Mouse (Mus musculus) heart, postnatal 0 days (tissue): ENCODE measurements around the gene Spsb2. TPM values are rescaled to one million over a fixed set of nuclear protein-coding genes. Genes with fewer than 3 reads are reported as not detected.

Experiments used
- ATAC-seq: fragments of 200-750 bp; cut with Nextera tagmentation; 2 replicates; pipeline ENCODE4 v1.8.0; 2017; ENCODE audit warnings: low read depth, moderate number of reproducible peaks, moderate library complexity; ENCODE audit not compliant: insufficient read depth
- DNase-seq: peaks from one replicate; pipeline ENCODE4 v3.0.0-alpha.2; 2016; ENCODE audit warnings: low spot score
- H3K27ac ChIP-seq: fragments of 300-500 bp; sonication (generic); 2 replicates; pipeline ENCODE4 v1.5.1; 2014; ENCODE audit warnings: low read depth, mild to moderate bottlenecking
- H3K27me3 ChIP-seq: fragments of 300-500 bp; sonication (generic); 2 replicates; pipeline ENCODE4 v1.6.1; 2014; ENCODE audit warnings: low read length, mixed read lengths; ENCODE audit not compliant: control insufficient read depth, insufficient read depth
- H3K36me3 ChIP-seq: fragments of 300-500 bp; sonication (generic); replicated peaks from 2 replicates; pipeline ENCODE4 v1.6.1; 2014; ENCODE audit warnings: low read length, mixed read lengths; ENCODE audit not compliant: control insufficient read depth, insufficient read depth
- H3K4me1 ChIP-seq: fragments of 300-500 bp; sonication (generic); 2 replicates; pipeline ENCODE4 v1.6.1; 2014; ENCODE audit warnings: antibody characterized with exemption; ENCODE audit not compliant: control insufficient read depth, insufficient read depth
- H3K4me2 ChIP-seq: fragments of 300-500 bp; sonication (generic); 2 replicates; pipeline ENCODE4 v1.6.1; 2014; ENCODE audit warnings: low read depth, mild to moderate bottlenecking, low read length, moderate library complexity
- H3K4me3 ChIP-seq: fragments of 300-500 bp; sonication (generic); 2 replicates; pipeline ENCODE4 v1.5.1; 2014; ENCODE audit warnings: low read depth, low read length
- H3K9ac ChIP-seq: fragments of 300-500 bp; sonication (generic); replicated peaks from 2 replicates; pipeline ENCODE4 v1.6.1; 2014; ENCODE audit warnings: low read depth, low read length, mixed read lengths
- H3K9me3 ChIP-seq: fragments of 300-500 bp; sonication (generic); replicated peaks from 2 replicates; pipeline ENCODE4 v1.6.1; 2016; ENCODE audit warnings: low read length; ENCODE audit not compliant: control insufficient read depth
- CTCF ChIP-seq: IDR thresholded peaks from 2 replicates; pipeline ENCODE4 v1.5.1; 2016; ENCODE audit warnings: antibody characterized with exemption, control low read depth, low read depth
- EP300 ChIP-seq: IDR thresholded peaks from 2 replicates; pipeline ENCODE4 v1.6.1; 2016; ENCODE audit warnings: antibody characterized with exemption, low read depth
- WGBS: fragments of 180-500 bp; shearing (Covaris S2); extraction: QIAGEN DNeasy Blood & Tissue Kit; methylation state at CpG from one replicate; pipeline ENCODE4 v1.1.7; 2014; 5-methylcytosine and 5-hydroxymethylcytosine counted together
- polyA plus RNA-seq: library from polyadenylated mRNA; unstranded; fragments of >200 nt; fragmentation: Nextera tagmentation; extraction: Ambion mirVana; gene quantifications from 2 replicates; pipeline ENCODE4 v1.2.1, GENCODE M21; 2015
- total RNA-seq: library from RNA; depleted of rRNA; stranded (reverse); fragments of >200 nt; gene quantifications from 2 replicates; pipeline ENCODE4 v1.2.3, GENCODE M21; 2014; ENCODE audit warnings: low replicate concordance; rRNA removed

Gene Spsb2
- 5.9 and 17.6 TPM in 2 replicates for total RNA-seq
- 7.0 and 7.7 TPM in 2 replicates for polyA plus RNA-seq

DNA sequence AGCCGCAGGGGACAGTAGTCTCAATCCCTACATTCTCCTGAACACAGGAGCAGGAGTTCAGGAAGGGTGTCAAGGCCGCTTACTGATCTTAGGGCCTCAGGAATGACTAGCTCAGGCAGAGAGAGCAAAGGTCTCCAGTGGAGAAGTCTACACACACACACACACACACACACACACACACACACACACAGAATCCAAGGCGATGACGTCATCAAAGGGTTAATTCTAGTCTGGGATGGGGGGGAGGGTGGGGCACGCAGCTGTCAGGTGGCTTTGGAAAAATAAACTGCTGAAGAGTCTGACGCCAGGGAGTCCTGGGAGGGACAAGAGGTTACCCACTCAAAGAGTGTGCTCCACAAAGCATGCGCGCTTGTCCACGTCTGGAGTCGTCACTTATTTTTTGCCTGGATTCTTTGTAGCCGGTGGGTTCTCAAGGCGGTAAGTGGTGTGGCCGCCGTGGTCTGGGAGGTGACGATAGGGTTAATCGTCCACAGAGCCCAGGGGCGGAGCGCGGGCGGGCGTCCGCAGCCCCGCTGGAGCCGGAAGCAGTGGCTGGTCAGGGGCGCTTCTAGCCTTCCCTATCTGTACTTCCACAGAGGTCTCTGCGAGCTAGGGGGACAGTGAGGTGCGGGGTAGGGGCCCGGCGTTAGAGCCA is at the start of gene Spsb2:
Gene Spsb2 (plus strand): TSS at position 304 of the 655 bp plus-strand sequence.
- ATAC-seq (peak; percentile 56), DNase-seq (peak; percentile 80)
- Histone ChIP-seq H3K36me3 (peaks cover 17% of the 10 kb centered on the region), H3K9ac (peak within 1 kb of the TSS; percentile 61), H3K9me3 (no peaks in the 10 kb centered on the region), H3K27me3 (no peaks in the 10 kb centered on the region), H3K4me2 (peak within 1 kb of the TSS; percentile 70), H3K4me1 (peaks cover 18% of the 10 kb centered on the region), H3K27ac (peak within 1 kb of the TSS; percentile 78), H3K4me3 (peak within 1 kb of the TSS; percentile 54)
- TF ChIP-seq EP300 (no peak), CTCF (no peak)
- 2% methylated on average over 29 of the region's 29 CpGs for WGBS

DNA sequence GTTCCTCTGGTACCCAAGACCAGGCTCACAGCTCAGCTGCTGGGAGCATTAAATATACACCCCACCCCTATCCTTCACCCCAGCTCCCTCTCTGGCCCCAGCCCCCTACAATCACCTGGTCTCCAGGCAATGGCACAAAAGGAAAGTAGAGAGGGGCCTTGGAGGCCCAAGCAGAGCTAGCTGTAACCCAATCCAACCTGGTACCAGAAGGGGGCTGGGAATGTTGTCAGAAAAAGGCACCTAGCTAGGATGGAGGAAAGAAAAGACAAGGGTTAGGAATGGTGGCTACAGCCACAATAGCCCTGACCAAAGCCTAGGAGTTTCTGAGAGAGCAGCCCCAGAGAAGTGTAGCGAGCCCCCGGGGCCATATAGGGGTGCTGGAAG is 49.6 kb upstream of the Spsb2 start:
- no peak overlapping the region for H3K4me3 ChIP-seq

GRCm38 (mm10) chr6:124759259-124759658 is 49.2 kb upstream of the Spsb2 start:
- peak overlapping the region; percentile 86 for H3K4me2 ChIP-seq
- no peaks in the 10 kb centered on the region for H3K27me3 ChIP-seq
- TF ChIP-seq EP300 (no peak), CTCF (peak; percentile 94)
- H3K4me3 ChIP-seq: no peak overlapping the region
- H3K36me3 ChIP-seq: no peaks in the 10 kb centered on the region
- H3K27ac ChIP-seq: peak overlapping the region; percentile 96
- peak overlapping the region; percentile 38 for H3K9ac ChIP-seq
- WGBS: 3% methylated on average over 5 of the region's 5 CpGs
- H3K4me1 ChIP-seq: peaks cover 38% of the 10 kb centered on the region
- no peaks in the 10 kb centered on the region for H3K9me3 ChIP-seq
- ATAC-seq: peak; percentile 37
- DNase-seq: peak; percentile 85

More for the DNA sequence above, 49.6 kb upstream of the Spsb2 start:
- Histone ChIP-seq H3K9me3 (no peaks in the 10 kb centered on the region), H3K4me2 (peak overlapping the region; percentile 86), H3K27ac (peak overlapping the region; percentile 96), H3K36me3 (0 out of 2 replicates have a peak, but pooled peaks cover under 1% of the 10 kb centered on the region), H3K9ac (peak overlapping the region; percentile 38), H3K4me1 (peaks cover 43% of the 10 kb centered on the region), H3K27me3 (no peaks in the 10 kb centered on the region)
- TF ChIP-seq EP300: no peak
- TF ChIP-seq CTCF: no peak
- no peak for DNase-seq
- WGBS: 42% methylated on average over 2 of the region's 2 CpGs
- no peak for ATAC-seq

- Histone ChIP-seq H3K4me2 (no peak overlapping the region), H3K4me1 (peaks cover 7% of the 10 kb centered on the region; the same call in 1 of the 2 replicates), H3K9me3 (no peaks in the 10 kb centered on the region), H3K27ac (no peak overlapping the region), H3K4me3 (no peak overlapping the region), H3K9ac (no peak overlapping the region), H3K27me3 (0 out of 2 replicates have a peak, but pooled peaks cover 7% of the 10 kb centered on the region), H3K36me3 (no peaks in the 10 kb centered on the region)
- TF ChIP-seq EP300 (no peak), CTCF (no peak)
- ATAC-seq (no peak), DNase-seq (no peak)
- 81% methylated on average over 7 of the region's 7 CpGs for WGBS
These were observed 42.5 kb upstream of the Spsb2 start for GRCm38 (mm10) chr6:124765951-124766350.

DNA sequence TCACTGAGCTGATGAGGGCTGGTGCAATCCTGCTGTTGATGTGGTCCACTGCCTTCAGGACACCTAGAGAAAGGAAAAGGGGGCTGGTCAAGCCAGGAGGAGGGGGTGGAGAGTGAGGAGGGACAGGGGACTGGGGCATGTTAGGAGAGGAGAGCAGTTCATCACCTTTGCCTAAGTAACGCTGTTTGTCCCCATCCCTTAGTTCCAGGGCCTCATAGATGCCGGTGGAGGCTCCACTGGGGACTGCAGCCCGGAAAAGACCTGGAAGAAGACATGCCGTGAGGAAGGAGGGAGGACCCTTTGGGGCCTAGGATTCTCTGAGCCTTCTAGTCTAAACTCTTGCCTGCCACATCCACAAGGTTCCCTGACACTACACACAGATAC is 40.9 kb upstream of the Spsb2 start:
- no peak overlapping the region for H3K4me2 ChIP-seq
- peak; percentile 4 for DNase-seq
- H3K36me3 ChIP-seq: no peaks in the 10 kb centered on the region
- no peak for ATAC-seq
- WGBS: 71% methylated on average over 4 of the region's 4 CpGs
- peaks cover 7% of the 10 kb centered on the region; the same call in 1 of the 2 replicates for H3K4me1 ChIP-seq
- no peak overlapping the region for H3K9ac ChIP-seq
- H3K9me3 ChIP-seq: no peaks in the 10 kb centered on the region
- 0 out of 2 replicates have a peak, but pooled peaks cover 7% of the 10 kb centered on the region for H3K27me3 ChIP-seq
- H3K27ac ChIP-seq: no peak overlapping the region
- TF ChIP-seq CTCF (no peak), EP300 (no peak)
- no peak overlapping the region for H3K4me3 ChIP-seq
